Mouse (Mus musculus) small intestine, adult 2 months (tissue): ENCODE measurements around the gene Itfg2.

Experiments used
- CTCF ChIP-seq: fragments of 200-500 bp; IDR thresholded peaks from 2 replicates; pipeline ENCODE4 v1.5.1; 2012; ENCODE audit warnings: low read depth, mild to moderate bottlenecking, control low read depth, inconsistent platforms, low read length, moderate library complexity, mixed read lengths; ENCODE audit not compliant: insufficient replicate concordance, insufficient read length; ENCODE audit errors: extremely low read depth
- POLR2A ChIP-seq: fragments of 200-500 bp; IDR thresholded peaks from 2 replicates; pipeline ENCODE4 v1.6.1; 2012; ENCODE audit warnings: low read depth, mild to moderate bottlenecking, control low read depth, inconsistent platforms, low read length, moderate library complexity

GRCm38 (mm10) chr6:128379636-128380035 lies 45.1 kb downstream of the Itfg2 start:
- no peak for TF ChIP-seq CTCF
- TF ChIP-seq POLR2A = no peak
